Mouse (Mus musculus): ENCODE measurements around the gene Iba57.

The Iba57 gene

DNA sequence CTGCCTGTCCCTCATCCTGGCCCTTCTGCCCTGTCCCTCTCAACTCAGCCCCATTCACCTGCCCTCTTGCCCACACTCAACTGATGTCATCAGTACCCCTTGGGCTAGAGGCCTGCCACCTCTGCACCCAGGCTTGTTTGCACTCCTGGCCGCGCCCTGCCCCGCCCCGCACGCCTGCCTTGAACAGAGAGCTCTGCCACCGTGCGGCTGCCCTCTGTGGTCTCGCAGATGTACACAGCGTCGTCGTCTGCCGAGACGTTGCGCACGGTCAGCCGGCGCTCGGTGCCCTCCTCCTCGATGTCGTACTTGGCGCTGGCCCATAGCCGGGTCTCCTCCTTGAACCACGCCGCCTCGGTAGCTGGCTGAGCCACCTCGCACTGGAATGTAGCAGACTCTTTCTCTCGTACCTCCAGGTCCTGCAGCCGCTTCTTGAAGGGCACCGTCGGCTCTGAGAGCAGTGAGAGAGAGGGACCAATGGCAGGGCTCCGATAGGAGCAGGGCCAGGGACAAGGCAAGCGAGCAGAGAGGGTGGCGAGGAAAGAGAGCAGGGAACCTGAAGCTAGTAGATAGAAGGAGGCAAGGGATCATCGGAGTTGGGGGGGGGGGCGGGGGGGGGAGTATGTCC lies 29.1 kb downstream of the Iba57 start:
- DNase-seq (ENCODE audit: low spot score in 2 of 2) = no peak

DNA sequence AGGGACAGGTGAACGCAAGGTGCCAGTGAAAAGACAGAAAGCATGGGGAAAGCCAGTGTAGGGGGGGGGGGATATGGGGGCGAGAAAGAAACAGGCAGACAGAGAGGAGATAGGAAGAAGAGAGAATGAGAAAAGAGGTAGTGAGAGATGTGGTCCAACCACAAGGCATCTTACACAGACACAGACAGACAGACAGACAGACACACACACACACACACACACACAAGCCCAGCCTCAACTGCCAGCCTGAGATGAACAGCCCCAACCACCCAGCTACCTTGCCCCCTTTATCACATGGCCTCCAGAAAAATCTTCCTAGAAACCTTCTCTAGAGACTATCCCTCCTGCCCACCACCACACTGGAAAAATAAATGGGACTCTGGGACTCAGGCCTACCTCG lies 31.5 kb downstream of the Iba57 start:
- no peak for DNase-seq (ENCODE audit: low spot score in 2 of 2)

DNA sequence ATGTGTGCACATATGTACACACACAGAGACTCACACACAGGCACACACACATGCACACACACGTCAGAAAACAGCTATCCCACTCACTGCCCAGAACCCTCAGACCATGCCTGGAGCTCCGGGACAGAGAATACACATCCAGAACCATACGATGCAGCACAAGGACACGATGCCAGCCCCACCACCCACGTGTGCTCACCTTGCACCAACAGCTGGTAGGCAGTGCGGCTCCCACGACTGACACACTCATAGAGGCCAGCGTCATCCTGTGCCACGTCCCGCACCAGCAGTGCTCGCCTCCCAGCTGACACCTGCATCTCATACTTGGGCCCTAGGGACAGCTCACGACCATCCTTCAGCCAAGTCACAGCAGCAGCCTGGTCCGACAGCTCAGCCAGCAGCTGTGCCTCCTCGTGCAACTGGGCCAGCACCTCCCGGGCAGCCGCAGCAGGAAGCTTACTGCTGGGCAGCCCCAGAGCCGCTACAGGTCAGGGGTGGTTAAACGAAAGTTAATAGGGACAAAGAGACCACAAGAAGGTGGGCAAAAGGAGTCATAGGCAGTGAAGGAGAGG lies 32.1 kb downstream of the Iba57 start:
- DNase-seq (ENCODE audit: low spot score in 2 of 2) = no peak

DNA sequence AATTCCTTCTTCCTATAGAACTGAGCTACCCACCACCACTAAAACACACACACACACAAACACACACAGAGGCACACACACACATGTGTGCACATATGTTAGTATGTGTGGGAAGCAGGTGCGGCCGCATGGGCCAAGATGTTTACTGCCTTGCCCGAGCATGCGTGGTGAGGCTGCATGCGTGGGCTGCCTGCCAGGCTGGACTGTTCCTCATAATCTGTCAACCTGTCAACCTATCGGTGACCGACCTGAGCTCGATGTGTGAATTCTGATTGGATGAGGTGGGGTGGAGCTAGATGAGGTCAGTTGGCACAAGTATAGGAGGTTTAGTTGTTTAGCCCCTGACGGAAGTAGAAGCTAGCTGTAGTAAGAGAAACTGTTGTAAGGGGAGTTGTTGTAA lies 32.8 kb downstream of the Iba57 start:
- DNase-seq (ENCODE audit: low spot score in 2 of 2) = peak in 1 of 2 experiments; percentile 30

- DNase-seq (ENCODE audit: low spot score in 2 of 2) = no peak
Measured at GRCm38 (mm10) chr11:59105945-59106344, 57.6 kb downstream of the Iba57 start.

All from cerebellum, postnatal 4 days (tissue).